Mouse (Mus musculus): ENCODE data around the gene Upb1. TPM values are rescaled to one million over a fixed set of nuclear protein-coding genes. Genes with fewer than 3 reads are reported as not detected.
"Not testable (repeated sequence)": the region's sequence is repeated elsewhere in the genome, so short reads cannot be mapped to it uniquely, and the experiment has no call there.

Gene Upb1
- polyA plus RNA-seq, 1 experiment from 2014 or later, result 0.39 TPM

- not testable (repeated sequence) for H3K9me3 ChIP-seq (replicated peaks; ENCODE audit: control insufficient read depth, low read length); H3K9ac ChIP-seq (ENCODE audit: low read depth, low read length); H3K4me3 ChIP-seq (ENCODE audit: low read depth, low read length); ATAC-seq (replicated peaks; ENCODE audit: insufficient number of reproducible peaks, low FRiP score, low TSS enrichment); H3K4me1 ChIP-seq (ENCODE audit: control insufficient read depth, insufficient read depth, low read length); H3K27ac ChIP-seq (ENCODE audit: low read depth, low read length); H3K4me2 ChIP-seq; H3K27me3 ChIP-seq (ENCODE audit: control insufficient read depth, insufficient read depth, low read length); H3K36me3 ChIP-seq (ENCODE audit: control insufficient read depth, insufficient read depth, low read length)
- WGBS (ENCODE audit: insufficient replicate concordance), result 39% methylated on average over 4 of the region's 6 CpGs
Observed at GRCm38 (mm10) chr10:75475139-75475850, 74.4 kb downstream of the Upb1 start.

DNA sequence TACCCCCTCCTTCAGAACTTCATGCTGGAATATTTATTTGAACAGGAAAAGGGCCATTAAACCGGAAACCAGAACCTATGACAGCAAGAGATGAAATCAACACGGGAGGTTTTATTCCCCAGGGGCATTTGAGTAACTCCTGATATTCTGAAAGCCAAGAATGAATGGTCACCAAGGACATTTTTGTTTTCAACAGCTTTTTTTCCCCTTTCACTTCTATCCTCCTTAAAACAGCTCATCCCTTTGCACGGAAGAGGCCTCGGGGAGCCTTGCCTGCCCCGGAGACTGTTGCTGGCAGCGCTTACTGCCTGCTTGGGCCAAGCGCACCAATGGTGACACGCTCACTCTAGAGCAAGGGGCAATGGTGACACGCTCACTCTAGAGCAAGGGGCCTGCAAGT, 76.1 kb downstream of the Upb1 start:
- H3K4me1 ChIP-seq (ENCODE audit: control insufficient read depth, insufficient read depth, low read length), result peaks cover 5% of the 10 kb centered on the region; the same call in 1 of the 2 replicates
- ATAC-seq (replicated peaks; ENCODE audit: insufficient number of reproducible peaks, low FRiP score, low TSS enrichment), result no peak
- WGBS (ENCODE audit: insufficient replicate concordance), result 78% methylated on average over 9 of the region's 9 CpGs

DNA sequence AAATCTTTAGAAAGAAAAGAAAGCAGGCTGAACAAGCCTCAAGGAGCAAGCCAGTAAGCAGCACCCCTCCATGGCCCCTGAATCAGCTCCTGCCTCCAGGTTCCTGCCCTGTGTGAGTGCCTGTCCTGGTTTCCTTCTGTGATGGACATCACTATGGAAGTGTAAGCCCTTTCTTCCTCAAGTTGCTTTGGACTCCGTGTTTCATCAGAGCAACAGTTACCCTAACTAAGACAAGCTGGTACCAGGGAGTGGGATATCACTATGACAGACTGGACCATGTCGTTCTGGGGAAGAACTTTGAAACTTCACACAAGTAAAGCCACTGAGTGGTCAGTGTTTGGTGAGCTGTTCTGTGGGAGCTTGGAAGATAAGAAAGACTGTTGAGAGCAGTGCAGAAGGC, 79.0 kb downstream of the Upb1 start:
- Histone ChIP-seq H3K9ac (ENCODE audit: low read depth, low read length) (no peak overlapping the region), H3K27ac (ENCODE audit: low read depth, low read length) (no peak overlapping the region), H3K4me2 (no peak overlapping the region), H3K27me3 (ENCODE audit: control insufficient read depth, insufficient read depth, low read length) (no peaks in the 10 kb centered on the region), H3K36me3 (ENCODE audit: control insufficient read depth, insufficient read depth, low read length) (no peaks in the 10 kb centered on the region), H3K4me3 (ENCODE audit: low read depth, low read length) (no peak overlapping the region), H3K9me3 (replicated peaks; ENCODE audit: control insufficient read depth, low read length) (no peaks in the 10 kb centered on the region), H3K4me1 (ENCODE audit: control insufficient read depth, insufficient read depth, low read length) (peaks cover under 1% of the 10 kb centered on the region; the same call in 1 of the 2 replicates)
- 71% methylated on average over 2 of the region's 2 CpGs for WGBS (ENCODE audit: insufficient replicate concordance)
- no peak for ATAC-seq (replicated peaks; ENCODE audit: insufficient number of reproducible peaks, low FRiP score, low TSS enrichment)

More for the DNA sequence above, 76.1 kb downstream of the Upb1 start:
- Histone ChIP-seq H3K36me3 (ENCODE audit: control insufficient read depth, insufficient read depth, low read length) (no peaks in the 10 kb centered on the region), H3K9ac (ENCODE audit: low read depth, low read length) (no peak overlapping the region), H3K4me2 (no peak overlapping the region), H3K9me3 (replicated peaks; ENCODE audit: control insufficient read depth, low read length) (no peaks in the 10 kb centered on the region), H3K27ac (ENCODE audit: low read depth, low read length) (no peak overlapping the region), H3K27me3 (ENCODE audit: control insufficient read depth, insufficient read depth, low read length) (no peaks in the 10 kb centered on the region), H3K4me3 (ENCODE audit: low read depth, low read length) (no peak overlapping the region)

DNA sequence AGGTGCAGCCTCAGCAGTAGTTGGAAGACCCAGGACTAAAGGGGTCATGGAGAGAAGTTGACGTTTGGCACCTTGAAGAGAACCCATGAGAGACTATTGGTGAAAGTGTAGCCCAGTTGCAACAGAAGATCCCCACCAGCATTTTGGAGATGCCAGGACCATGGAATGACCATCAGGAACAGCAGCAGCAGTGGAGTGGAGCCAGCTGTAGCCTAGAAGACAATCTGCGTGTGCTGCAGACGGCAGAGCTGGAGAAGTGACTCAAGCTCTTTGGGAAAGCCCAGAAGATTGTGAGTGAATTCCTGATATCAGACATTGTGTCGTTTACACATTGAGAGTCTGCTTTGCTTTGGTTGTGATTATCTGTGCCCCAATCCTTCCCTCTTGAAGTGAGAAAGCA, 80.8 kb downstream of the Upb1 start:
- WGBS (ENCODE audit: insufficient replicate concordance), result 53% methylated on average over 4 of the region's 4 CpGs
- ATAC-seq (replicated peaks; ENCODE audit: insufficient number of reproducible peaks, low FRiP score, low TSS enrichment), result no peak
- H3K27me3 ChIP-seq (ENCODE audit: control insufficient read depth, insufficient read depth, low read length), result no peaks in the 10 kb centered on the region
- H3K4me2 ChIP-seq, result no peak overlapping the region
- H3K4me1 ChIP-seq (ENCODE audit: control insufficient read depth, insufficient read depth, low read length), result no peaks in the 10 kb centered on the region
- no peak overlapping the region for H3K9ac ChIP-seq (ENCODE audit: low read depth, low read length)
- H3K4me3 ChIP-seq (ENCODE audit: low read depth, low read length), result no peak overlapping the region
- H3K9me3 ChIP-seq (replicated peaks; ENCODE audit: control insufficient read depth, low read length), result no peaks in the 10 kb centered on the region
- no peaks in the 10 kb centered on the region for H3K36me3 ChIP-seq (ENCODE audit: control insufficient read depth, insufficient read depth, low read length)
- H3K27ac ChIP-seq (ENCODE audit: low read depth, low read length), result no peak overlapping the region

GRCm38 (mm10) chr10:75482271-75482670, 81.4 kb downstream of the Upb1 start:
- no peak overlapping the region for H3K9ac ChIP-seq (ENCODE audit: low read depth, low read length)
- no peak overlapping the region for H3K27ac ChIP-seq (ENCODE audit: low read depth, low read length)
- no peak overlapping the region for H3K4me2 ChIP-seq
- H3K36me3 ChIP-seq (ENCODE audit: control insufficient read depth, insufficient read depth, low read length), result no peaks in the 10 kb centered on the region
- WGBS (ENCODE audit: insufficient replicate concordance), result 81% methylated on average over 5 of the region's 5 CpGs
- no peaks in the 10 kb centered on the region for H3K9me3 ChIP-seq (replicated peaks; ENCODE audit: control insufficient read depth, low read length)
- ATAC-seq (replicated peaks; ENCODE audit: insufficient number of reproducible peaks, low FRiP score, low TSS enrichment), result no peak
- H3K4me1 ChIP-seq (ENCODE audit: control insufficient read depth, insufficient read depth, low read length), result no peaks in the 10 kb centered on the region
- no peaks in the 10 kb centered on the region for H3K27me3 ChIP-seq (ENCODE audit: control insufficient read depth, insufficient read depth, low read length)
- no peak overlapping the region for H3K4me3 ChIP-seq (ENCODE audit: low read depth, low read length)

- Histone ChIP-seq H3K4me3 (ENCODE audit: low read depth, low read length) (no peak overlapping the region), H3K4me2 (no peak overlapping the region), H3K9me3 (replicated peaks; ENCODE audit: control insufficient read depth, low read length) (no peaks in the 10 kb centered on the region), H3K9ac (ENCODE audit: low read depth, low read length) (no peak overlapping the region), H3K36me3 (ENCODE audit: control insufficient read depth, insufficient read depth, low read length) (no peaks in the 10 kb centered on the region), H3K4me1 (ENCODE audit: control insufficient read depth, insufficient read depth, low read length) (no peaks in the 10 kb centered on the region), H3K27me3 (ENCODE audit: control insufficient read depth, insufficient read depth, low read length) (no peaks in the 10 kb centered on the region), H3K27ac (ENCODE audit: low read depth, low read length) (no peak overlapping the region)
- WGBS (ENCODE audit: insufficient replicate concordance), result 84% methylated on average over 11 of the region's 11 CpGs
- ATAC-seq (replicated peaks; ENCODE audit: insufficient number of reproducible peaks, low FRiP score, low TSS enrichment), result no peak
Observed at GRCm38 (mm10) chr10:75482919-75483483, 82.1 kb downstream of the Upb1 start.

DNA sequence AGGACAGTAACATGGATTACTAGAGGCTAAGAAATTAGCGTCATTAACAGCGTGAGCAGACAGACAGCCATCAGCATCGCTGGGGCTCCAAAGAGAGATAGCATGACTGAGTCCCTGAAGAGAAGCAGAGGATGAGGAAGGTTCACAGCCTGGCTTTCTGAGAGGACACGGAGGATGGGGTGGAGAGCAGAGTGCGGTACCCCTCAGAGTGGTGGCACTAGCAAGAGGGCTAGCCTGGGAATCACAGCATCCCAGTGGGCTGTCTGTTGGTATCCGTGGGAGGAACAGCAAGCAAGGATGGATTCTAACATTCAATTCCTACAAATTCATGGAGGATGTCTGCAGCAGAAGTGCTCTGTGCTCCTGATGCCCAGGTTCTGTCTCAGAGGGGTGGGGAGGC, 83.2 kb downstream of the Upb1 start:
- H3K36me3 ChIP-seq (ENCODE audit: control insufficient read depth, insufficient read depth, low read length), result no peaks in the 10 kb centered on the region
- 72% methylated on average over 6 of the region's 6 CpGs for WGBS (ENCODE audit: insufficient replicate concordance)

GRCm38 (mm10) chr10:75484767-75485166, 83.9 kb downstream of the Upb1 start:
- no peak for ATAC-seq (replicated peaks; ENCODE audit: insufficient number of reproducible peaks, low FRiP score, low TSS enrichment)
- Histone ChIP-seq H3K4me1 (ENCODE audit: control insufficient read depth, insufficient read depth, low read length) (no peaks in the 10 kb centered on the region), H3K36me3 (ENCODE audit: control insufficient read depth, insufficient read depth, low read length) (no peaks in the 10 kb centered on the region), H3K9ac (ENCODE audit: low read depth, low read length) (no peak overlapping the region), H3K9me3 (replicated peaks; ENCODE audit: control insufficient read depth, low read length) (no peaks in the 10 kb centered on the region), H3K27me3 (ENCODE audit: control insufficient read depth, insufficient read depth, low read length) (no peaks in the 10 kb centered on the region), H3K27ac (ENCODE audit: low read depth, low read length) (no peak overlapping the region), H3K4me3 (ENCODE audit: low read depth, low read length) (no peak overlapping the region), H3K4me2 (no peak overlapping the region)
- 63% methylated on average over 6 of the region's 6 CpGs for WGBS (ENCODE audit: insufficient replicate concordance)

More for the DNA sequence above, 83.2 kb downstream of the Upb1 start:
- no peak overlapping the region for H3K4me2 ChIP-seq
- no peaks in the 10 kb centered on the region for H3K27me3 ChIP-seq (ENCODE audit: control insufficient read depth, insufficient read depth, low read length)
- H3K4me3 ChIP-seq (ENCODE audit: low read depth, low read length), result no peak overlapping the region
- no peaks in the 10 kb centered on the region for H3K4me1 ChIP-seq (ENCODE audit: control insufficient read depth, insufficient read depth, low read length)
- ATAC-seq (replicated peaks; ENCODE audit: insufficient number of reproducible peaks, low FRiP score, low TSS enrichment), result no peak
- no peak overlapping the region for H3K9ac ChIP-seq (ENCODE audit: low read depth, low read length)
- H3K27ac ChIP-seq (ENCODE audit: low read depth, low read length), result no peak overlapping the region
- no peaks in the 10 kb centered on the region for H3K9me3 ChIP-seq (replicated peaks; ENCODE audit: control insufficient read depth, low read length)

Measured in heart, embryonic 11.5 days (tissue).